Mouse (Mus musculus): ENCODE data around the gene Spsb3. TPM values are rescaled to one million over a fixed set of nuclear protein-coding genes. Genes with fewer than 3 reads are reported as not detected.

The Spsb3 gene
- polyA plus RNA-seq, 1 experiment from 2014 or later, result 36.1 TPM

DNA sequence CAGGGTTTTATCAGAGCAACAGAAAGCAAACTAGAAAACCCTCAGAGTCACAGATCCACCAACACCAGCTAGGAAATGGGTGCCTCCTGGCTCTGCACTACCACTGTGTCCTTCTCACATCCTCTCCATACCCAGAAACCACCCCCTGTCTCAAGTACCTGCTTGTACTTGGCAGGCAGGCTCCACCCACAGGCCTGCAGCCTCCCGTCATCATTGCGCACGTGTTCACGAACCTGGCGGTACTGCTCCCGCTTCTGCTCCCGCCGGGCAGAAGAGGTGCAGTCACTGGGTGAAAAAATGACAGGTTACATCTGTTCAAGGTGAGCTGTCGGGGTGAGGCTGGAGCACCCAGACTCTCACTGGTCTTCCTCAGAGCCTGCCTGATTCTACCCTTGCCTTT is 17.3 kb downstream of the Spsb3 start:
- H3K27me3 ChIP-seq (ENCODE audit: insufficient read depth, poor library complexity, severe bottlenecking), result no peaks in the 10 kb centered on the region
- no peak overlapping the region for H3K4me3 ChIP-seq
- H3K27ac ChIP-seq, result no peak overlapping the region
- H3K36me3 ChIP-seq, result peaks cover 100% of the 10 kb centered on the region
- peaks cover 9% of the 10 kb centered on the region; the same call in 1 of the 2 replicates for H3K4me1 ChIP-seq
- no peak for DNase-seq (ENCODE audit: low spot score)
- H3K9me3 ChIP-seq, result no peaks in the 10 kb centered on the region
- 94% methylated on average over 9 of the region's 9 CpGs for WGBS

DNA sequence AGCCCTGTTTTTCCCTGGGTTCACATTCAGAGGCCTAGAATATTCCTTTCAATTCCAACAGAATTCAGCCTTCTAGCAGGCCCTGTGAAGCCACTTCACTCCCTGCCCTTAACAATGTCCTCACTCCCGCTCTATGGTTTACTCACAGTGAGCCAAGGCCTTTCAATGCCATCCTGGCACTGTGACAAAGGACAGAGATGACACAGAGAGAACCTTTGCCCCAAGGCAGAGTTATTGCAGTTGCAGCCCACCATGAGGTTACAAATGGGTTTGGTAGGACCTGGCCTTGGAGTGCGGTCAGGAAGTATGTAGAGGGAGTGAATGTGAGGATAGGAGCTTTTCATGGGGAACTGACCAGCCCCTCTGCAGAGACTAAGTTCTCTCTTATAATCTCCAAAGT is 21.1 kb downstream of the Spsb3 start:
- no peak for DNase-seq (ENCODE audit: low spot score)
- Histone ChIP-seq H3K27me3 (ENCODE audit: insufficient read depth, poor library complexity, severe bottlenecking) (no peaks in the 10 kb centered on the region), H3K36me3 (peaks cover 100% of the 10 kb centered on the region), H3K9me3 (no peaks in the 10 kb centered on the region), H3K4me1 (peaks cover 2% of the 10 kb centered on the region; the same call in 1 of the 2 replicates), H3K4me3 (no peak overlapping the region), H3K27ac (no peak overlapping the region)
- WGBS, result 92% methylated on average over 2 of the region's 2 CpGs

DNA sequence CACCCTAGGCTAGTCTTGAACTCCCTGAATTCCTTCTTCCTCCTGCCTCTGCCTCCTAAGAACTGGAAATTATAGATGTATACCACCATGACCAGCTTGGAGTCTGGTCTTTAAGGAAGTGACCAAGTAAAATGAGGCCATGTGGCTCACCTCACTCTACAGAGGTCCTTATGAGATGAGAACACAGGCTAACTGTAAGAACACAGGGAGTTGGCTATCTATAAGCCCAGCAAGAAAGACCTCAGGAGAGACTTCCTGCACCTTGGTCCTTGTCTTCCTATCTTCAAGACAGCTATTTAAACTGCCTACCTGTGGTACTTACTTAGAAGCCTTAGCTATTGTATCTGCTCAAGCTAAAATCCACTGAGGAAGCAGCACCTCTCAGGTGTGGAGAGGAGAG is 27.5 kb downstream of the Spsb3 start:
- H3K4me1 ChIP-seq, result no peaks in the 10 kb centered on the region
- no peak overlapping the region for H3K27ac ChIP-seq
- no peaks in the 10 kb centered on the region for H3K27me3 ChIP-seq (ENCODE audit: insufficient read depth, poor library complexity, severe bottlenecking)
- peaks cover 99% of the 10 kb centered on the region for H3K36me3 ChIP-seq
- H3K4me3 ChIP-seq, result no peak overlapping the region
- H3K9me3 ChIP-seq, result no peaks in the 10 kb centered on the region
- no peak for DNase-seq (ENCODE audit: low spot score)

DNA sequence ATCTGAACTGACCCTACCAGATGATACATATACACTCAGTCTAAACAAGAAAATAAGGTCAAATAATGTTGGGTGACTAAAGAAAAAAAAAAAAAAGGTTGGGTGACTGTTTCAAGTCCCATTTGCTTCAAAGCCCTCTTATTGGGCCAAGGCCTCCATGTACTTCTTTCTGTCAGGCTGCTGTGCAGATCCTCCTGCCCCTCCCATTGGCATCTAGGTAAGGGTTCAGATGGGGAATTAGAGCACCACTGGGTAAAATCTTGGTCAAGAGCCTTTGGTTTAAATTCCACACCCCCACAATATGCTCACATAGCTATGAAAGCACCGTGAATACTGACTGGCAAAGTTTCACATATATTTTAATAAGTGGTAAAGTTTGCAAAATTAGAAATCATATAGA is 36.8 kb downstream of the Spsb3 start:
- 96% methylated on average over 1 of the region's 1 CpGs for WGBS
- Histone ChIP-seq H3K27ac (no peak overlapping the region), H3K36me3 (peaks cover 100% of the 10 kb centered on the region), H3K27me3 (ENCODE audit: insufficient read depth, poor library complexity, severe bottlenecking) (no peaks in the 10 kb centered on the region), H3K4me1 (no peaks in the 10 kb centered on the region), H3K4me3 (no peak overlapping the region), H3K9me3 (no peaks in the 10 kb centered on the region)
- DNase-seq (ENCODE audit: low spot score), result no peak

GRCm38 (mm10) chr17:24929506-24929905 is 43.1 kb downstream of the Spsb3 start:
- Histone ChIP-seq H3K27ac (no peak overlapping the region), H3K9me3 (no peaks in the 10 kb centered on the region), H3K4me1 (peaks cover 4% of the 10 kb centered on the region; the same call in 1 of the 2 replicates), H3K36me3 (peaks cover 50% of the 10 kb centered on the region), H3K27me3 (ENCODE audit: insufficient read depth, poor library complexity, severe bottlenecking) (no peaks in the 10 kb centered on the region), H3K4me3 (no peak overlapping the region)
- DNase-seq (ENCODE audit: low spot score), result no peak
- WGBS, result 82% methylated on average over 1 of the region's 1 CpGs

DNA sequence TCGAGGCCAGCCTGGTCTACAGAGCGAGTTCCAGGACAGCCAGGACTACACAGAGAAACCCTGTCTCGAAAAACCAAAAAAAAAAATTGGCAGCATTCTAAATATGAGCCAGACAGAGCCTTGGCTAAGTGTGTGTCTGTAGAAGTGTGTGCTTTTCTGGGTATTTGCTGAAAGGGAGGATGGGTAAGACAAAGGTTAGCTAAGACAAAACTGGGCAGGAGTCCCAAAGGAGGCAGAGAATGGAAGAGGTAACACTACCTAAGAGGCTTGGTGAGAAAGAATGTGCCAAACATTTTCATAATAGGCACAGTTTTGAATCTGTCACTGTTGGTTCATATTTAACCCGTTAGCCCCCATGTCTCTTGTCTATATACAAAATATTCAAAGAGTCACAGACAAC is 46.0 kb downstream of the Spsb3 start:
- no peak overlapping the region for H3K27ac ChIP-seq
- WGBS, result 96% methylated on average over 4 of the region's 4 CpGs
- no peak overlapping the region for H3K4me3 ChIP-seq
- DNase-seq (ENCODE audit: low spot score), result no peak
- H3K9me3 ChIP-seq, result no peaks in the 10 kb centered on the region
- peaks cover 21% of the 10 kb centered on the region for H3K36me3 ChIP-seq
- H3K27me3 ChIP-seq (ENCODE audit: insufficient read depth, poor library complexity, severe bottlenecking), result no peaks in the 10 kb centered on the region
- peaks cover 18% of the 10 kb centered on the region for H3K4me1 ChIP-seq

GRCm38 (mm10) chr17:24933163-24933562 is 46.7 kb downstream of the Spsb3 start:
- 87% methylated on average over 4 of the region's 4 CpGs for WGBS
- peaks cover 18% of the 10 kb centered on the region for H3K4me1 ChIP-seq
- no peak overlapping the region for H3K27ac ChIP-seq
- no peak for DNase-seq (ENCODE audit: low spot score)
- peaks cover 14% of the 10 kb centered on the region for H3K36me3 ChIP-seq
- H3K27me3 ChIP-seq (ENCODE audit: insufficient read depth, poor library complexity, severe bottlenecking), result no peaks in the 10 kb centered on the region
- H3K4me3 ChIP-seq, result no peak overlapping the region
- H3K9me3 ChIP-seq, result no peaks in the 10 kb centered on the region

GRCm38 (mm10) chr17:24934926-24935325 is 48.5 kb downstream of the Spsb3 start:
- peaks cover 13% of the 10 kb centered on the region for H3K36me3 ChIP-seq
- H3K4me3 ChIP-seq, result peak overlapping the region; percentile 85
- H3K4me1 ChIP-seq, result peaks cover 18% of the 10 kb centered on the region
- H3K9me3 ChIP-seq, result no peaks in the 10 kb centered on the region
- WGBS, result 40% methylated on average over 4 of the region's 4 CpGs
- no peaks in the 10 kb centered on the region for H3K27me3 ChIP-seq (ENCODE audit: insufficient read depth, poor library complexity, severe bottlenecking)
- 0 out of 2 replicates have a peak overlapping the region, but pooled peaks have one; percentile 31 for H3K27ac ChIP-seq
- DNase-seq (ENCODE audit: low spot score), result no peak

DNA sequence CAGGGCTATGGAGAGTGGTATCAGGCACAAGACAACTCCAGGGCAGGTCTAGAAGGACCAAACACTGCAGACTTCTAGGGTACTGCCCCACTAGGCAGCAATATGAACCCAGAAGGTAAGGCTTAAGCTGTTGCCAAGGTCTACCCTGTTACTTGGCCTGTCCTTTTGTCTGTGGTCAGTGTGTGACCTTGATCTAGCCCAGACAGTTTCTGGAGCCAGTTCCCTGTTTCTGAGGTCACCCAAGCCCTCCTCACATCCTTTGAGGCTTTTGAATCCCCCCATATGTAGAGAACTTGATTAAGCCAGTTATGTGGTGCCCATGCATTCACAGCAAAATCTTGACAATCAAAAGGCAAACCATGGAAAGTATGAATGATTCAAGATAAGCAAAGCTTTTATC is 49.2 kb downstream of the Spsb3 start:
- Histone ChIP-seq H3K4me3 (peak overlapping the region; percentile 85), H3K36me3 (peaks cover 13% of the 10 kb centered on the region), H3K27me3 (ENCODE audit: insufficient read depth, poor library complexity, severe bottlenecking) (no peaks in the 10 kb centered on the region), H3K27ac (peak overlapping the region; percentile 86), H3K9me3 (no peaks in the 10 kb centered on the region), H3K4me1 (peaks cover 18% of the 10 kb centered on the region)
- no peak for DNase-seq (ENCODE audit: low spot score)

GRCm38 (mm10) chr17:24936259-24937237 is 50.1 kb downstream of the Spsb3 start, which contains the start of gene Mapk8ip3:
TSS of gene Mapk8ip3 (minus strand) at chr17:24936977.
- under 1% methylated on average over 78 of the region's 78 CpGs for WGBS
- Histone ChIP-seq H3K9me3 (no peaks in the 10 kb centered on the region), H3K27me3 (ENCODE audit: insufficient read depth, poor library complexity, severe bottlenecking) (no peaks in the 10 kb centered on the region), H3K36me3 (peaks cover 17% of the 10 kb centered on the region), H3K27ac (peak within 1 kb of the TSS; percentile 86), H3K4me3 (peak within 1 kb of the TSS; percentile 85), H3K4me1 (peaks cover 18% of the 10 kb centered on the region)
- peak; percentile 98 for DNase-seq (ENCODE audit: low spot score)

DNA sequence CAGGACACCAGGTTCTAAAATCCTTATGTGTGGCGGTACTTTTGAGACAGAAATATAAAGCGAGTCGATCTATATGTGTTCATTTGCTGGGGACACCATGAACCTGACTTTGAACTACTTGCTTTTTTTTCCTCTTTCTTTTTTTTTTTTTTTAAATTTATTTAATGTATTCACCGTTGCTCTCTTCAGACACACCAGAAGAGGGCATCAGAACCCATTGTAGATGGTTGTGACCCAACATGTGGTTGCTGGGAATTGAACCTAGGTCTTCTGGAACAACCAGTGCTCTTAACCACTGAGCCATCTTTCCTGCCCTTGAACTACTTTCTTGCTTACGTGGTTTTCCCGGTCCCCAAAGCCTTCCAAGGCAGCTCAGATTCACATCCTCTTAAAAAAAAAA is 50.8 kb downstream of the Spsb3 start:
- Histone ChIP-seq H3K36me3 (peaks cover 13% of the 10 kb centered on the region; the same call in 1 of the 2 replicates), H3K27me3 (ENCODE audit: insufficient read depth, poor library complexity, severe bottlenecking) (no peaks in the 10 kb centered on the region), H3K4me3 (peak overlapping the region; percentile 85), H3K4me1 (peaks cover 18% of the 10 kb centered on the region), H3K9me3 (no peaks in the 10 kb centered on the region), H3K27ac (peak overlapping the region; percentile 86)
- 41% methylated on average over 6 of the region's 6 CpGs for WGBS
- DNase-seq (ENCODE audit: low spot score), result no peak

All from heart, embryonic 10.5 days (tissue).